Mouse (Mus musculus) C2C12 (cell line): ENCODE data around the gene Rps3. TPM values are rescaled to one million over a fixed set of nuclear protein-coding genes. Genes with fewer than 3 reads are reported as not detected.

Experiments used
- H3K27me3 ChIP-seq: one replicate; pipeline ENCODE4 v1.6.1; 2011; ENCODE audit not compliant: control insufficient read depth, insufficient read depth, insufficient read length
- H3K36me3 ChIP-seq: one replicate; pipeline ENCODE4 v1.6.1; 2011; ENCODE audit not compliant: control insufficient read depth, insufficient read depth
- H3K4me3 ChIP-seq: one replicate; pipeline ENCODE4 v1.5.1; 2011; ENCODE audit warnings: mild to moderate bottlenecking, control low read depth; ENCODE audit not compliant: poor library complexity, insufficient read depth, severe bottlenecking
- H3K79me2 ChIP-seq: one replicate; pipeline ENCODE4 v1.6.1; 2011; ENCODE audit not compliant: control insufficient read depth, insufficient read depth
- H3K79me3 ChIP-seq: one replicate; pipeline ENCODE4 v1.6.1; 2011; ENCODE audit warnings: low read depth, control low read depth
- H3ac ChIP-seq: one replicate; pipeline ENCODE3; 2011; ENCODE audit warnings: low read depth; ENCODE audit not compliant: control insufficient read depth, insufficient read length
- CEBPB ChIP-seq: IDR thresholded peaks from one replicate; pipeline ENCODE4 v1.6.1; 2011; ENCODE audit warnings: low read depth, mild to moderate bottlenecking, control low read depth, moderate library complexity
- CTCF ChIP-seq: IDR thresholded peaks from one replicate; pipeline ENCODE4 v1.5.1; 2011; ENCODE audit not compliant: control insufficient read depth, insufficient read depth, insufficient read length
- FOSL1 ChIP-seq: IDR thresholded peaks from one replicate; pipeline ENCODE4 v1.8.0; 2011; ENCODE audit warnings: mild to moderate bottlenecking, low read length; ENCODE audit not compliant: poor library complexity, insufficient read depth, severe bottlenecking
- MAX ChIP-seq: IDR thresholded peaks from one replicate; pipeline ENCODE4 v1.6.1; 2011; ENCODE audit warnings: mild to moderate bottlenecking, control low read depth
- MYOD1 ChIP-seq: IDR thresholded peaks from one replicate; pipeline ENCODE4 v1.6.1; 2011; ENCODE audit warnings: low read depth; ENCODE audit not compliant: control insufficient read depth, insufficient read length
- MYOG ChIP-seq: IDR thresholded peaks from one replicate; pipeline ENCODE4 v1.6.1; 2011; ENCODE audit not compliant: control insufficient read depth, insufficient read length; ENCODE audit errors: extremely low read depth
- USF1 ChIP-seq: IDR thresholded peaks from one replicate; pipeline ENCODE4 v1.6.1; 2011; ENCODE audit warnings: low read depth, mild to moderate bottlenecking, control low read depth, moderate library complexity
- long read RNA-seq, 2 experiments: library from polyadenylated mRNA; unstranded; transcript quantifications; one replicate each; pipeline ENCODE4 v2.0.0; 2019 to 2020
- polyA plus RNA-seq: library from polyadenylated mRNA; unstranded; fragments of >200 nt; fragmentation: generic; extraction: Trizol; gene quantifications from one replicate; pipeline ENCODE4 v1.2.1, GENCODE M21; 2012; ENCODE audit warnings: missing spikeins

Rps3 gene
- polyA plus RNA-seq = 2,967 TPM
- long read RNA-seq, experiment 1, transcript Rps3-201 (7 exons, 1,908 nt) = major isoform, 829 of 1,041 reads
- long read RNA-seq, experiment 1, partial matches to known transcripts = 151 of 1,041 reads
- long read RNA-seq, experiment 1, other reads (novel, unspliced or antisense) = 61 of 1,041 reads
- long read RNA-seq, experiment 2, transcript Rps3-201 (7 exons, 1,908 nt) = major isoform, 543 of 558 reads
- long read RNA-seq, experiment 2, partial matches to known transcripts = 11 of 558 reads
- long read RNA-seq, experiment 2, other reads (novel, unspliced or antisense) = 4 of 558 reads

DNA sequence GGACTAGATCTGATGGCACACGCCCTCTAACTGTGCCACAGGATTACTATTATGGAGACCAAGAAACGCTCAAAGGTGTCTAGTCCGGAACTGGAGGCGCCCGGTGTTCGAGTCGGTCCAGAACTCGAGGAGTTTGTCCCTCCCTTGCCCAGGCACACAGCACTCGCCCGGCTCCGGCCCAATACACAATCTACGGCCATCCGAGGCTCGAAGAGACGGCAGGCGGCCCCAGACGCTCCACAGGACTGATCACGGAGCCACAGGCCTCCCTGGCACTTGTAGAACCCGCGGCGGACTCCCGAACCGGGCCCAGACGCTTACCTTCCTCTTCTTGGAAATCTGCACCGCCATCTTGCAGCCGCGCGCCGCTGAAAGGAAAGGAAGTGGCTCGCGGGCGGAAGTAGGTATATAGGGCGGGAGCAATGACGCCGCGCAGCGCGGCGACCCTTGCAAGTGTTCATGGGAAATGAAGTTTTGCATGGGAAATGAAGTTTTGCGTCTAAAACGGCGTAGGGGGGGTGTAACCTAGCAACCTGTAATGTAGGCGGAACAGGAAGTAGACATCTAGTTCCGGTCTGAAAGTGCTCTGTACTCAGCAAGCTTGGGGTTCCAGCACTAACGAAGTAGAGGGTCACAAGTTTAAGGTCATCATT is at the start of gene Rps3:
Gene Rps3, minus strand, starts transcription at position 468 of the 653 bp plus-strand sequence.
- TF ChIP-seq MAX (peak; percentile 65), CTCF (no peak)
- peak within 1 kb of the TSS; percentile 50 for H3ac ChIP-seq
- H3K36me3 ChIP-seq = peaks cover 35% of the 10 kb centered on the region
- H3K79me2 ChIP-seq = peaks cover 49% of the 10 kb centered on the region
- H3K27me3 ChIP-seq = no peaks in the 10 kb centered on the region
- H3K4me3 ChIP-seq = peak within 1 kb of the TSS; percentile 85
- H3K79me3 ChIP-seq = peaks cover 33% of the 10 kb centered on the region

DNA sequence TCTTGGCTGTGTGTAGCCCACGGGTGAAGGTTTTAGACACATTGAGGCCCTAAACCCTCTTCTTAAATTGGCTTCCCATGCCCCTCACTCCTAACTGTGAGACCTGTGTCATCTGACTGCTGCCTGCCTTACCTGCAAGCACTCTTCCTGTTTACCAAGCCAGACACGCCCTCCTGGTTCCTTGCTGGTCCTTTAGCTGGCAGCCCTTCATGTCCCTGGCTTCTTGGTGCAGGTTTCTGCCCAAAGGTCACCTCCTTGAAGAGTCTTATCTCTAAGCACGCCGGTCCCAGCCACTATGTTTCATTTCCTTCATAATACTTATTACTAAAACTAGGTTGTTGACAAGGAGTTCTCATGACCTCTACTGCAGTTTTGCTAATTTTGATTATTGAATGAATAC is 49.0 kb upstream of the Rps3 start:
- Histone ChIP-seq H3ac (no peak overlapping the region), H3K4me3 (no peak overlapping the region), H3K79me3 (no peaks in the 10 kb centered on the region), H3K36me3 (no peaks in the 10 kb centered on the region), H3K79me2 (no peaks in the 10 kb centered on the region), H3K27me3 (no peaks in the 10 kb centered on the region)
- no peak for TF ChIP-seq MAX
- TF ChIP-seq FOSL1 = no peak
- TF ChIP-seq CTCF = no peak

DNA sequence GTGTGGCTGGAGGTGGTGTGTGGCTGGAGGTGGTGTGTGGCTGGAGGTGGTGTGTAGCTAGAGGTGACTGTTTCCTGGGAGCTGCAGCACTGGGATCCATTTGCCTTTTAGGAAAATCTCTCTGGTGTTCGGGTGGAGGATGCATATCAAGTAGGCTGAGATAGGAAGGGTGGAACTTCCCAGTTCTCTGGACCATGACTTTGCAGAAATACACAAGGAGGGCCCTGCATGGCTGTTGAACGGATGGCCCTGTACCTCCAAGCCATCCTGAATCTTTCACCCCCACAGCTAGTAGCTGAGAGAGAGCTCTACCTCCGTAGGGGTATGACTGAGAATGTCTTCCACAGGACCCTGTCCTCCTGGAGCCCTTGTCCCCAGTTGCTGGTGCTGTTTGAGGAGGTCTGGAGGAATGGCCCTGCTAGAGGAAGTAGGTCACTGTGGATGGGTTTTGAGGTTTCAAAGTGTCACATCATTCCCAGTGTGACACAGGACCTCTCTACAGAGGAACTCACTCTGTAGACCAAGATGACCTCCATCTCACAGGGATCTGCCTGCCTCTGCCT is 48.0 kb upstream of the Rps3 start:
- Histone ChIP-seq H3K79me3 (no peaks in the 10 kb centered on the region), H3K27me3 (no peaks in the 10 kb centered on the region), H3K4me3 (no peak overlapping the region), H3K36me3 (no peaks in the 10 kb centered on the region), H3K79me2 (no peaks in the 10 kb centered on the region), H3ac (no peak overlapping the region)
- TF ChIP-seq MYOD1 = no peak
- no peak for TF ChIP-seq FOSL1
- no peak for TF ChIP-seq USF1
- TF ChIP-seq CTCF = no peak
- no peak for TF ChIP-seq CEBPB
- no peak for TF ChIP-seq MAX
- no peak for TF ChIP-seq MYOG

DNA sequence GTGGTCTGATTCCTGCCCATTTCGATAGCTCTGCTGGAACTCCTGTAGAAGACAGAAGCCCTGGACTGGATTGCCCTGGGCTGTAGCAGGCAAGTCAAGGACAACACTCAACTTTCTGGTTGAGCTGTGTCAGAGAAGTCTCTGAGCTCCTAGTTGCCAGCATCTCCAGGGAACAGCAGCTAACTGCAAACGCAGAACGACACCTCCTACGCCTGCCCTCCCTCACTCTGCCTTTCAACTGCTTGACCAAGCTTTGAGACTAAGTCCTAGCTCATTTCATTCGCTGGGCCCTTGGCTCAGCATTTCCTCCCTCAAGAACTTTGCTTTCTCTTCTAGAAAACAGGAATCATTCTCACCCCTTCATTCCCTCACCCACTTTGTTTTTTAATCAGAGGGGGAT is 45.9 kb upstream of the Rps3 start:
- Histone ChIP-seq H3ac (no peak overlapping the region), H3K79me3 (no peaks in the 10 kb centered on the region), H3K79me2 (no peaks in the 10 kb centered on the region), H3K27me3 (no peaks in the 10 kb centered on the region), H3K4me3 (no peak overlapping the region), H3K36me3 (no peaks in the 10 kb centered on the region)
- TF ChIP-seq CTCF (no peak), MAX (no peak), MYOG (no peak), USF1 (no peak), MYOD1 (no peak), CEBPB (no peak), FOSL1 (no peak)

DNA sequence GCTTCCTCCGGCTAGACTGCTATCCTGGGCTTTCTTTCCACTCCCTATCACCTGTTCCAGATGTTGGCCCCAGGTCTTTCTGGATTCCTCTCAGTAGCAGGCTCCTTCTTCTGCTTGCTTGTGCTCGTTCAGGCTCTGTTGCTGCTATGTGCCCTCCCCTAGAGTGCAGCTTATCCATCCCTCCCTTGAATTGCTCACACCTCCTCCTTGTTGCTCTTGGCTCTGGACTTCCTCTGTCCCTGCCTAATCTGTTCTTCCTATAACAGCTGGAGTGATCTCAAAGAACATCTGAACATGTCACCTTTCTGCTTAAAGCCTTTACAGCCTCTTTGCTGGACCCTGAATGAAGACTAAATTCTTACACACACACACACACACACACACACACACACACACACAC is 45.0 kb upstream of the Rps3 start:
- no peaks in the 10 kb centered on the region for H3K79me3 ChIP-seq
- no peak overlapping the region for H3K4me3 ChIP-seq
- no peaks in the 10 kb centered on the region for H3K79me2 ChIP-seq
- H3ac ChIP-seq = no peak overlapping the region
- no peaks in the 10 kb centered on the region for H3K27me3 ChIP-seq
- no peak for TF ChIP-seq FOSL1
- no peak for TF ChIP-seq MYOD1
- no peak for TF ChIP-seq USF1
- no peak for TF ChIP-seq MAX
- TF ChIP-seq CEBPB = no peak
- H3K36me3 ChIP-seq = no peaks in the 10 kb centered on the region

DNA sequence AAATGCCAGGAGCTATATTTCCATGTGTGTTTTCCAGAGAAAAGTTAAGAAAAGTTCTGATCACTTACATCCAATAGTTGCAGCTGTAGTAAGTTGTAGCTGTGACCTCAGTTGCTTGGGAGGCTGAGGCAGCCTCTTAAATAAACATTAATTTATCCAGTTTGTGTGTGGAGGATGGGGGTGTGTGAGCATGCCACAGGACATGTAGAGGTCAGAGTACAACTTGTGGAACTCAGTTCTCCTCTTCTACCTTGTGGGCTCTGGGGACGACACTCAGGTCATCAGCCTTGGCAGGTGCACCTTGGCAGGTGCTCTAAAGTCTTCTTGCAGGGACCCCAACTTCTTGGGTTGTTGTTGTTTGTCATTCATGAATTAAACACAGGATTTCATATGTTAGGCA is 40.3 kb upstream of the Rps3 start:
- Histone ChIP-seq H3K27me3 (no peaks in the 10 kb centered on the region), H3K79me2 (no peaks in the 10 kb centered on the region), H3K36me3 (no peaks in the 10 kb centered on the region), H3K4me3 (no peak overlapping the region), H3ac (no peak overlapping the region), H3K79me3 (no peaks in the 10 kb centered on the region)
- TF ChIP-seq MYOD1 = no peak
- TF ChIP-seq CTCF = no peak
- TF ChIP-seq FOSL1 = no peak
- no peak for TF ChIP-seq MAX
- TF ChIP-seq USF1 = no peak
- no peak for TF ChIP-seq MYOG
- TF ChIP-seq CEBPB = no peak
